Mouse (Mus musculus): ENCODE data around the gene Pde7b. TPM values are rescaled to one million over a fixed set of nuclear protein-coding genes. Genes with fewer than 3 reads are reported as not detected.
A peak's percentile ranks its signal among the peaks of the same experiment; 100 is the strongest.

Pde7b gene
- polyA plus RNA-seq, 2 experiments, result 7.0 to 8.8 TPM

GRCm38 (mm10) chr10:20574414-20574813 lies 150.5 kb downstream of the Pde7b start:
- DNase-seq (ENCODE audit: low spot score) (no peak), ATAC-seq (ENCODE audit: low FRiP score, low read depth) (no peak)
- no peaks in the 10 kb centered on the region for H3K9me3 ChIP-seq (ENCODE audit: control insufficient read depth, low read length)
- H3K9ac ChIP-seq (ENCODE audit: low read depth, low read length, severe bottlenecking), result no peak overlapping the region
- no peaks in the 10 kb centered on the region for H3K36me3 ChIP-seq (ENCODE audit: control insufficient read depth, insufficient read depth, low read length)
- no peak overlapping the region for H3K4me3 ChIP-seq (replicated peaks; ENCODE audit: low read length)
- H3K27ac ChIP-seq (replicated peaks; ENCODE audit: low read depth, low read length), result no peak overlapping the region
- no peak overlapping the region for H3K4me2 ChIP-seq (replicated peaks; ENCODE audit: low read depth, low read length, severe bottlenecking)
- no peak for TF ChIP-seq POLR2A (IDR thresholded peaks at IDR 0.05; ENCODE audit: borderline replicate concordance, extremely low read depth, insufficient read depth, insufficient read length)
- WGBS, result 85% methylated on average over 1 of the region's 1 CpGs
- no peaks in the 10 kb centered on the region for H3K27me3 ChIP-seq (ENCODE audit: control insufficient read depth, insufficient read depth, low read length)
- no peaks in the 10 kb centered on the region for H3K4me1 ChIP-seq (ENCODE audit: control insufficient read depth, insufficient read depth, low read length)

GRCm38 (mm10) chr10:20571521-20571920 lies 153.4 kb downstream of the Pde7b start:
- H3K4me3 ChIP-seq (replicated peaks; ENCODE audit: low read length), result no peak overlapping the region
- DNase-seq (ENCODE audit: low spot score) (no peak), ATAC-seq (ENCODE audit: low FRiP score, low read depth) (no peak)
- H3K9me3 ChIP-seq (ENCODE audit: control insufficient read depth, low read length), result no peaks in the 10 kb centered on the region
- no peak overlapping the region for H3K4me2 ChIP-seq (replicated peaks; ENCODE audit: low read depth, low read length, severe bottlenecking)
- no peaks in the 10 kb centered on the region for H3K36me3 ChIP-seq (ENCODE audit: control insufficient read depth, insufficient read depth, low read length)
- no peak overlapping the region for H3K27ac ChIP-seq (replicated peaks; ENCODE audit: low read depth, low read length)
- WGBS, result 81% methylated on average over 2 of the region's 2 CpGs
- no peak for TF ChIP-seq POLR2A (IDR thresholded peaks at IDR 0.05; ENCODE audit: borderline replicate concordance, extremely low read depth, insufficient read depth, insufficient read length)
- H3K4me1 ChIP-seq (ENCODE audit: control insufficient read depth, insufficient read depth, low read length), result peaks cover 10% of the 10 kb centered on the region; the same call in 1 of the 2 replicates
- no peak overlapping the region for H3K9ac ChIP-seq (ENCODE audit: low read depth, low read length, severe bottlenecking)
- no peaks in the 10 kb centered on the region for H3K27me3 ChIP-seq (ENCODE audit: control insufficient read depth, insufficient read depth, low read length)

DNA sequence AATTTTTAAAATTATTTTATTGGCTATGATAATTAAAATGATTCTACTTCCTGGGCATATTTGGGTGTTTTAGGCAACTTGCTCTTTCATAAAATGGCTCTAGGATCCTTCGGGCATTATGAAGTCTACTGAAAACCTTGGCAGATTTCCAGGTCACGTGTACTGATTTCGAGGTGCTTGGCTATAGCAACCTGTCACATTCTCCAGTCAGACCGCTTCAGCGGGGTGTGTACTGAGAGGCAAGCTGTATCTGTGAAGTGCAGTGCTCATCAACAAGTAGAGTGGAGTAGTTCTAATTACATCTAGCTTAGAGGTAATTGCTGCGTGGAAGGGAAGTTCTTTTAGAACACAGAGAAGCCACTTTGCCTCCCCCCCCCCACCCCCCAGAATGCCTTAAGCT lies 156.2 kb downstream of the Pde7b start:
- Histone ChIP-seq H3K27ac (replicated peaks; ENCODE audit: low read depth, low read length) (no peak overlapping the region), H3K27me3 (ENCODE audit: control insufficient read depth, insufficient read depth, low read length) (no peaks in the 10 kb centered on the region), H3K9me3 (ENCODE audit: control insufficient read depth, low read length) (no peaks in the 10 kb centered on the region), H3K4me1 (ENCODE audit: control insufficient read depth, insufficient read depth, low read length) (peaks cover 10% of the 10 kb centered on the region; the same call in 1 of the 2 replicates), H3K4me2 (replicated peaks; ENCODE audit: low read depth, low read length, severe bottlenecking) (no peak overlapping the region), H3K9ac (ENCODE audit: low read depth, low read length, severe bottlenecking) (no peak overlapping the region), H3K36me3 (ENCODE audit: control insufficient read depth, insufficient read depth, low read length) (no peaks in the 10 kb centered on the region), H3K4me3 (replicated peaks; ENCODE audit: low read length) (no peak overlapping the region)
- WGBS, result 47% methylated on average over 6 of the region's 6 CpGs
- peak; percentile 75 for DNase-seq (ENCODE audit: low spot score)
- no peak for TF ChIP-seq POLR2A (IDR thresholded peaks at IDR 0.05; ENCODE audit: borderline replicate concordance, extremely low read depth, insufficient read depth, insufficient read length)
- ATAC-seq (ENCODE audit: low FRiP score, low read depth), result no peak

GRCm38 (mm10) chr10:20567684-20568236 lies 157.1 kb downstream of the Pde7b start:
- Histone ChIP-seq H3K4me2 (replicated peaks; ENCODE audit: low read depth, low read length, severe bottlenecking) (no peak overlapping the region), H3K27me3 (ENCODE audit: control insufficient read depth, insufficient read depth, low read length) (no peaks in the 10 kb centered on the region), H3K4me3 (replicated peaks; ENCODE audit: low read length) (no peak overlapping the region), H3K9me3 (ENCODE audit: control insufficient read depth, low read length) (no peaks in the 10 kb centered on the region), H3K27ac (replicated peaks; ENCODE audit: low read depth, low read length) (no peak overlapping the region), H3K36me3 (ENCODE audit: control insufficient read depth, insufficient read depth, low read length) (no peaks in the 10 kb centered on the region), H3K4me1 (ENCODE audit: control insufficient read depth, insufficient read depth, low read length) (peaks cover 16% of the 10 kb centered on the region; the same call in 1 of the 2 replicates), H3K9ac (ENCODE audit: low read depth, low read length, severe bottlenecking) (no peak overlapping the region)
- peak; percentile 56 for DNase-seq (ENCODE audit: low spot score)
- 66% methylated on average over 5 of the region's 5 CpGs for whole genome bisulfite sequencing
- no peak for TF ChIP-seq POLR2A (IDR thresholded peaks at IDR 0.05; ENCODE audit: borderline replicate concordance, extremely low read depth, insufficient read depth, insufficient read length)
- peak; percentile 68; the same call in 1 of the 2 replicates for ATAC-seq (ENCODE audit: low FRiP score, low read depth)

- WGBS, result 28% methylated on average over 7 of the region's 7 CpGs
Measured at GRCm38 (mm10) chr10:20556477-20556876, 168.4 kb downstream of the Pde7b start.

More at GRCm38 (mm10) chr10:20556477-20556876, 168.4 kb downstream of the Pde7b start:
- no peak overlapping the region for H3K4me2 ChIP-seq (replicated peaks; ENCODE audit: low read depth, low read length, severe bottlenecking)
- no peaks in the 10 kb centered on the region for H3K36me3 ChIP-seq (ENCODE audit: control insufficient read depth, insufficient read depth, low read length)
- DNase-seq (ENCODE audit: low spot score) (no peak), ATAC-seq (ENCODE audit: low FRiP score, low read depth) (no peak)
- no peaks in the 10 kb centered on the region for H3K9me3 ChIP-seq (ENCODE audit: control insufficient read depth, low read length)
- H3K4me3 ChIP-seq (replicated peaks; ENCODE audit: low read length), result no peak overlapping the region
- H3K27me3 ChIP-seq (ENCODE audit: control insufficient read depth, insufficient read depth, low read length), result no peaks in the 10 kb centered on the region
- H3K9ac ChIP-seq (ENCODE audit: low read depth, low read length, severe bottlenecking), result no peak overlapping the region
- TF ChIP-seq POLR2A (IDR thresholded peaks at IDR 0.05; ENCODE audit: borderline replicate concordance, extremely low read depth, insufficient read depth, insufficient read length), result no peak
- no peak overlapping the region for H3K27ac ChIP-seq (replicated peaks; ENCODE audit: low read depth, low read length)
- H3K4me1 ChIP-seq (ENCODE audit: control insufficient read depth, insufficient read depth, low read length), result peaks cover 4% of the 10 kb centered on the region; the same call in 1 of the 2 replicates
